Mouse (Mus musculus): ENCODE data around the gene Slc38a6.

DNA sequence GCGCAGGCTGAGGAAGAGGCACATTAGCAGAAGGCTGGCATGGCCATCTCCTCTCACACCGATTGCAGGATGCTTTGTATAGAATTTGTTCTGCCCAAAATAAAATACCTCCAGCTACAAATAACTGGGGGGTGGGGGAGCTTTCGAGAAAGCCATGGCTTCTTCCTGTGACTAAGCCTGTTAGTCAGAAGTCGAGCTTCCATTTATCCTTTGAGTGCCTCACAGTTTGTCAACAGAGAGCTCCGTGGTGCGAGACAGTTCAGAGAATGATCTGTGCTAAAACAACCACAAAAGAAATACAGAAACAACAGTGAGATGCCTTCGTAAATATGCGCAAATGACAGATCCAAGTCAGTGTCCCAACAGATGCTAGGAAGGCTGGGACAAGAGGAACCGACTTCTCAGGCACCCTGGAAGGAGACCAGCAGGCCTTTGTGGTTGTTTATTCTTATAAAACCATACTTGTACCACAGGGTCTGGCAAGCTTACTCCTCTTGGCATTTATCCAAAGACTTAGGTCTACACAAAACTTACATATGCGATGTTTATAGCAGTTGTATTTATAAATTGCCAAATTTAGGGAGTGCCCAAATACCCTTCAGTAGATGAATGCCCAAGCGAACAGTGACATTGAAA is 9.0 kb downstream of the Slc38a6 start:
- TF ChIP-seq UBTF (IDR thresholded peaks at IDR 0.05; ENCODE audit: low read depth, low read length) (no peak), NRF1 (IDR thresholded peaks at IDR 0.05; ENCODE audit: low read depth, low read length) (no peak)
